Mouse (Mus musculus) forebrain, embryonic 14.5 days (tissue): ENCODE data around the gene Rap2a. TPM values are rescaled to one million over a fixed set of nuclear protein-coding genes. Genes with fewer than 3 reads are reported as not detected.

Source experiments
- ATAC-seq: fragments of 200-750 bp; cut with Nextera tagmentation; 2 replicates; pipeline ENCODE4 v1.8.0; 2017; ENCODE audit warnings: mild to moderate bottlenecking, moderate library complexity
- DNase-seq: peaks from one replicate; pipeline ENCODE4 v3.0.0-alpha.2; 2015; ENCODE audit warnings: low spot score
- H3K27ac ChIP-seq: fragments of 300-500 bp; sonication (generic); 2 replicates; pipeline ENCODE4 v1.5.1; 2014; ENCODE audit warnings: low read depth, mild to moderate bottlenecking, control low read depth, low read length, moderate library complexity
- H3K27me3 ChIP-seq: fragments of 300-500 bp; sonication (generic); replicated peaks from 2 replicates; pipeline ENCODE4 v1.6.1; 2014; ENCODE audit warnings: low read length, control low read depth, mixed read lengths; ENCODE audit not compliant: control insufficient read depth, insufficient read depth
- H3K36me3 ChIP-seq: fragments of 300-500 bp; sonication (generic); 2 replicates; pipeline ENCODE4 v1.6.1; 2014; ENCODE audit warnings: low read length, control low read depth; ENCODE audit not compliant: control insufficient read depth, insufficient read depth
- H3K4me1 ChIP-seq: fragments of 300-500 bp; sonication (generic); 2 replicates; pipeline ENCODE4 v1.6.1; 2014; ENCODE audit warnings: antibody characterized with exemption, low read length, control low read depth; ENCODE audit not compliant: control insufficient read depth, insufficient read depth
- H3K4me2 ChIP-seq: fragments of 300-500 bp; sonication (generic); 2 replicates; pipeline ENCODE4 v1.6.1; 2014; ENCODE audit warnings: mild to moderate bottlenecking, control low read depth, low read length
- H3K4me3 ChIP-seq: fragments of 300-500 bp; sonication (generic); 2 replicates; pipeline ENCODE4 v1.5.1; 2014; ENCODE audit warnings: low read depth, low read length, control low read depth
- H3K9ac ChIP-seq: fragments of 300-500 bp; sonication (generic); 2 replicates; pipeline ENCODE4 v1.6.1; 2014; ENCODE audit warnings: mild to moderate bottlenecking, low read length, control low read depth, moderate library complexity
- H3K9me3 ChIP-seq: fragments of 300-500 bp; sonication (generic); replicated peaks from 2 replicates; pipeline ENCODE4 v1.6.1; 2016; ENCODE audit warnings: low read length, control low read depth, mixed read lengths; ENCODE audit not compliant: control insufficient read depth
- WGBS: fragments of 180-500 bp; shearing (Covaris S2); extraction: QIAGEN DNeasy Blood & Tissue Kit; methylation state at CpG from one replicate; pipeline ENCODE4 v1.1.7; 2014; 5-methylcytosine and 5-hydroxymethylcytosine counted together
- polyA plus RNA-seq: library from polyadenylated mRNA; unstranded; fragments of >200 nt; fragmentation: Nextera tagmentation; extraction: Ambion mirVana; gene quantifications from 2 replicates; pipeline ENCODE4 v1.2.1, GENCODE M21; 2014

Rap2a gene
- polyA plus RNA-seq, 1 experiment from 2014 or later: 11.7 TPM

GRCm38 (mm10) chr14:120539626-120540025 lies 61.4 kb downstream of the Rap2a start:
- Histone ChIP-seq H3K36me3 (no peaks in the 10 kb centered on the region), H3K9me3 (no peaks in the 10 kb centered on the region), H3K27me3 (no peaks in the 10 kb centered on the region), H3K4me1 (no peaks in the 10 kb centered on the region), H3K4me2 (no peak overlapping the region), H3K9ac (no peak overlapping the region), H3K27ac (no peak overlapping the region), H3K4me3 (no peak overlapping the region)
- no peak for ATAC-seq
- WGBS: 84% methylated on average over 3 of the region's 3 CpGs
- DNase-seq: no peak

DNA sequence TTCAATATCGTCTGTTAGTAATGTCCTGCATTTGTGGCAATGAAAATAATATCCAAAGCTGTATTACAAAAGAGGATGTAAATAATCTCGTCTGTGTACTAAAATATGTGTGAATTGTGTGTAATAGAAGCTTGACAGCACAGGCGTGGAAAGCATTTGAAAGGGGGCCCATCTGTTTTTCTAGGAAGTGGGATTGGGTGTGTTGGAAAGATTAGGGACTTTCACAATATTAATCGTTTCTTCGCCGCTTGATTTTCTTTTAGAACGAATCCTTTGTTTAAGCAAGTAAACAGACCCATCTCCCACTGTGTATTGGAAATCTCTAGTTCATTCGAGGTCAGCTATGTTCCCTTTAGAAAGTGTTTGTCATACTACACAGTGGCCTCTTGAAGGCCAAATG lies 64.2 kb downstream of the Rap2a start:
- no peaks in the 10 kb centered on the region for H3K4me1 ChIP-seq
- H3K36me3 ChIP-seq: no peaks in the 10 kb centered on the region
- no peak overlapping the region for H3K4me3 ChIP-seq
- no peak overlapping the region for H3K9ac ChIP-seq
- H3K4me2 ChIP-seq: no peak overlapping the region
- 58% methylated on average over 8 of the region's 8 CpGs for WGBS
- H3K27me3 ChIP-seq: no peaks in the 10 kb centered on the region
- no peak overlapping the region for H3K27ac ChIP-seq
- DNase-seq (peak; percentile 4), ATAC-seq (no peak)
- H3K9me3 ChIP-seq: no peaks in the 10 kb centered on the region

DNA sequence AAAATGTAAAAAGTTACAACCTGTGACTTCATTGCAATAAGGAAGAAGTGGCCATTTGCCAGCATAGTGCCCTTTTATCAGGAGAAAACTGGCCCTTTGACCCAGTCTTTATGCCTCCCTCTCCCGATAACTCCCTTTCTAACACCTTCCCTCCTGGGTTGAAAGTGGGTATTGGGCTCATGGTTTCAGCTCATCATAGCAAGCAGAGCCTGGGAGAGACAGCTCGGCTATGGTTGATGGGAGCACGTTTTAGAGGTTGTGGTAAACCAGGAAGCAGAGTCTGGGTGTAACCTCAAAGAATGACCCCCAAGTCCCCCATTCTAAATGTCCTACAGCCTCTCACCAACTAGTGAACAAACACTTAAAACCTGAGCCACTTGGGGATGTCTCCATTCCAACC lies 64.7 kb downstream of the Rap2a start:
- DNase-seq (no peak), ATAC-seq (no peak)
- no peaks in the 10 kb centered on the region for H3K36me3 ChIP-seq
- H3K4me3 ChIP-seq: no peak overlapping the region
- WGBS: 91% methylated on average over 3 of the region's 3 CpGs
- no peak overlapping the region for H3K4me2 ChIP-seq
- no peaks in the 10 kb centered on the region for H3K4me1 ChIP-seq
- H3K27ac ChIP-seq: no peak overlapping the region
- H3K27me3 ChIP-seq: no peaks in the 10 kb centered on the region
- no peak overlapping the region for H3K9ac ChIP-seq
- H3K9me3 ChIP-seq: no peaks in the 10 kb centered on the region

- ATAC-seq: no peak
- 91% methylated on average over 6 of the region's 6 CpGs for WGBS
- Histone ChIP-seq H3K36me3 (no peaks in the 10 kb centered on the region), H3K9me3 (no peaks in the 10 kb centered on the region), H3K27me3 (no peaks in the 10 kb centered on the region), H3K4me2 (no peak overlapping the region), H3K4me1 (no peaks in the 10 kb centered on the region), H3K4me3 (no peak overlapping the region), H3K9ac (no peak overlapping the region), H3K27ac (no peak overlapping the region)
- no peak for DNase-seq
Measured at GRCm38 (mm10) chr14:120543846-120544245, 65.6 kb downstream of the Rap2a start.

DNA sequence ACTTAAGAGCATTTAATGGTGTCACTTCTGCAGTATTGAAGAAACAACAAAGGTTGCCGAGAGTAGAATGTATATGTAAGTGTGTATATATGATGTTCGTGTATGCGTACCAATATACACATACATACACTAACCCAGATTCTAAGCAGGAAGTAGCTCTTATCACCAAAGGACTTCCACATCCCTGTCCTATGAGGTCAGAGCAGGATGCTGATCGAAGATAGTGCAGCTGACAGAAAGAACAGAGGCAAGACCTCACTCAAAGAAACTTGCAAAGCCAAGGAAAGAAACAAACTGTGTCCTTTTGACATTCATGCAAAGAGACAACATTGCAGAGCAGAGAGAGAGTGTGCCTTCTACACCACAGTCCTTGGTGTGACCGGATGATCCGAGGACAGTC lies 66.3 kb downstream of the Rap2a start:
- H3K9me3 ChIP-seq: no peaks in the 10 kb centered on the region
- no peak overlapping the region for H3K4me2 ChIP-seq
- H3K36me3 ChIP-seq: no peaks in the 10 kb centered on the region
- ATAC-seq: no peak
- H3K27me3 ChIP-seq: no peaks in the 10 kb centered on the region
- no peaks in the 10 kb centered on the region for H3K4me1 ChIP-seq
- 94% methylated on average over 6 of the region's 6 CpGs for WGBS
- no peak overlapping the region for H3K27ac ChIP-seq
- DNase-seq: no peak
- no peak overlapping the region for H3K4me3 ChIP-seq
- H3K9ac ChIP-seq: no peak overlapping the region

DNA sequence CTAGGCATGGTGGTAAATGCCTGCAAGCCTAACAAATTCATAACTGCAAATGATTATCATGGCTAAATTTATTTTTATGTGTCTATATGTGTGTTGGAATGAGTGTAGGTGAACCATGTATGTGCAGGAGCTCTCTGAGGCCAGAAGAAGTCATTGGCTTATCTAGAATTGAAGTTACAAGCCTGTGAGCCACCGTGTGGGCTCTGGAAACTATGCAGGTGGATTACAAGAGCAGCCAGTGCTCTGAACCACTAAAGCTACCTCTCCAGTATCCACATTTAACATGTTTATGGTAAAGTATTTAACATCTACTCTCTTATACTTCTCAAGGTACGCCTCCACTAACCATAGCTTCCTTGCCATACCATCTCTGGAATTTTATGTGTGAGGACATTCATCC lies 66.7 kb downstream of the Rap2a start:
- Histone ChIP-seq H3K4me1 (no peaks in the 10 kb centered on the region), H3K4me3 (no peak overlapping the region), H3K9ac (no peak overlapping the region), H3K27ac (no peak overlapping the region), H3K4me2 (no peak overlapping the region), H3K27me3 (no peaks in the 10 kb centered on the region), H3K9me3 (no peaks in the 10 kb centered on the region), H3K36me3 (no peaks in the 10 kb centered on the region)
- ATAC-seq (no peak), DNase-seq (no peak)
- WGBS: 77% methylated on average over 2 of the region's 2 CpGs

Other genes with a start within 250 kb of the Rap2a start
- 21.6 and 27.8 TPM in 2 replicates for gene Mbnl2, start 202.8 kb upstream of the Rap2a start, polyA plus RNA-seq